Mouse (Mus musculus) intestine, embryonic 15.5 days (tissue): ENCODE results near the gene Arsj. TPM values are rescaled to one million over a fixed set of nuclear protein-coding genes. Genes with fewer than 3 reads are reported as not detected.

Experiments used
- ATAC-seq: fragments of 200-750 bp; cut with Nextera tagmentation; 2 replicates; pipeline ENCODE4 v1.8.0; 2017; ENCODE audit warnings: moderate TSS enrichment, moderate library complexity
- H3K27ac ChIP-seq: fragments of 300-500 bp; sonication (generic); 2 replicates; pipeline ENCODE4 v1.5.1; 2015; ENCODE audit warnings: mild to moderate bottlenecking, inconsistent platforms
- H3K27me3 ChIP-seq: fragments of 300-500 bp; sonication (generic); replicated peaks from 2 replicates; pipeline ENCODE4 v1.6.1; 2015; ENCODE audit warnings: inconsistent platforms
- H3K36me3 ChIP-seq: fragments of 300-500 bp; sonication (generic); 2 replicates; pipeline ENCODE4 v1.6.1; 2015; ENCODE audit warnings: inconsistent platforms
- H3K4me1 ChIP-seq: fragments of 300-500 bp; sonication (generic); replicated peaks from 2 replicates; pipeline ENCODE4 v1.6.1; 2015; ENCODE audit warnings: inconsistent platforms
- H3K4me2 ChIP-seq: fragments of 300-500 bp; sonication (generic); replicated peaks from 2 replicates; pipeline ENCODE4 v1.6.1; 2015; ENCODE audit warnings: mild to moderate bottlenecking, inconsistent platforms
- H3K4me3 ChIP-seq: fragments of 300-500 bp; sonication (generic); replicated peaks from 2 replicates; pipeline ENCODE4 v1.5.1; 2015; ENCODE audit warnings: inconsistent platforms
- H3K9ac ChIP-seq: fragments of 300-500 bp; sonication (generic); 2 replicates; pipeline ENCODE4 v1.6.1; 2015; ENCODE audit warnings: inconsistent platforms
- H3K9me3 ChIP-seq: fragments of 300-500 bp; sonication (generic); 2 replicates; pipeline ENCODE4 v1.6.1; 2016; ENCODE audit warnings: inconsistent platforms
- WGBS: fragments of 180-500 bp; shearing (Covaris S2); methylation state at CpG from one replicate; pipeline ENCODE4 v1.1.7; 2015; 5-methylcytosine and 5-hydroxymethylcytosine counted together
- polyA plus RNA-seq: library from polyadenylated mRNA; unstranded; fragments of >200 nt; fragmentation: Nextera tagmentation; extraction: Ambion mirVana; gene quantifications from 2 replicates; pipeline ENCODE4 v1.2.1, GENCODE M21; 2015

Gene Arsj
- 1.7 and 1.8 TPM in 2 replicates for polyA plus RNA-seq

DNA sequence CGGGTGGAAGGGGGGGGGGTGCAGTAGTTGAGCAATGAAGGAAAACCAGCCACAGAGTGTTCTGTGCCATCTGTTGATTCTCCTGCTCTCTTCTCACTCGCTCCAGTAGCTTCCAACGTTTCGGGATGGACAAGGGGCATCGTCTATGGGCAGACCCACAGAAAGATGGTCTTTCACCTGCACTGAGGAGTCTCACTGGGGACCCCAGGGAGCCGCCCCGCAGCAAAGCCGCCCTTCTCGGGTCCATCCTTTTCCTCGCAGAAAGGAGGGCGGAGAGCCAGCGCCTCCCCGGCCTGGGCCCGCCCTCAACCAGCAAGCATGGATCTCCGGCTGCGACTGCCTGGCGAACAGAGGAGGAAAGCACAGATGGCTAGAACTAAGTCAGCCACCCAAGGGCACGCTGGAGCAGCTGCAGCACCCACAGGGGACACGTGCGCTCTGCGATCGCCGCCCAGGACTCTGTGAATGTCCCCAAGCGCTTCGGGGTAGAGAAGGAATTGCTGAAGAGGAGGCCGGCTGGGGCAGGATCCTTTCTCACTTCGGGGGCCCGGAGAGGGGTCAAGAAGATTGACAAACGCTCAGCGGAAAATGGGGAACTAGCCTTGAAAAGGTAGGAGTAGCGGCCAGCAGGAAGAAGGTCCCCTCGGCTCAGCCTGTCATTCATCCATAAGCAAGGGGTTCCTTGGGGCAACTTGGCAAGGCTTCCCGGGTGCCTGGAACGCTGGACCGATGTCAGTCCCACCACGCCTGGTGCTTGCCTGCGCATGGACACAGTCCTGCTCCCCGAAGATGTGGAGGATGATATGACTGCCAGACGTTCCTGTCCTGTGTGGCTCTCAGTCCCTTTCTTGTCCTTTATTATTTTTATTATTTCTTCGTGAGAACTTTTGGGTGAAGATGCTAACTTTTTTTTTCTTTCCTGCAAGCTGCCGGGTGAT, at the start of gene Arsj:
Gene Arsj (plus strand): TSS at position 117 of the 938 bp plus-strand sequence.
- peak; percentile 93 for ATAC-seq
- H3K27ac ChIP-seq = no peak within 1 kb of the TSS
- 12% methylated on average over 41 of the region's 41 CpGs for WGBS
- H3K9me3 ChIP-seq = no peaks in the 10 kb centered on the region
- H3K4me2 ChIP-seq = peak within 1 kb of the TSS; percentile 85
- peak within 1 kb of the TSS; percentile 51 for H3K9ac ChIP-seq
- H3K27me3 ChIP-seq = no peaks in the 10 kb centered on the region
- H3K4me3 ChIP-seq = peak within 1 kb of the TSS; percentile 41
- H3K36me3 ChIP-seq = no peaks in the 10 kb centered on the region
- 0 out of 2 replicates have a peak, but pooled peaks cover 2% of the 10 kb centered on the region for H3K4me1 ChIP-seq

- no peaks in the 10 kb centered on the region for H3K36me3 ChIP-seq
- no peaks in the 10 kb centered on the region for H3K4me1 ChIP-seq
- no peak overlapping the region for H3K4me2 ChIP-seq
- no peaks in the 10 kb centered on the region for H3K27me3 ChIP-seq
- H3K9me3 ChIP-seq = no peaks in the 10 kb centered on the region
- H3K9ac ChIP-seq = no peak overlapping the region
- peak; percentile 43; the same call in 1 of the 2 replicates for ATAC-seq
- no peak overlapping the region for H3K4me3 ChIP-seq
- no peak overlapping the region for H3K27ac ChIP-seq
- 43% methylated on average over 4 of the region's 4 CpGs for WGBS
These were observed 38.5 kb upstream of the Arsj start for GRCm38 (mm10) chr3:126324872-126325498.

- no peak overlapping the region for H3K9ac ChIP-seq
- no peaks in the 10 kb centered on the region for H3K4me1 ChIP-seq
- no peaks in the 10 kb centered on the region for H3K9me3 ChIP-seq
- 0 out of 2 replicates have a peak, but pooled peaks have one; percentile 28 for ATAC-seq
- no peaks in the 10 kb centered on the region for H3K27me3 ChIP-seq
- no peak overlapping the region for H3K4me3 ChIP-seq
- no peak overlapping the region for H3K4me2 ChIP-seq
- H3K36me3 ChIP-seq = no peaks in the 10 kb centered on the region
- no peak overlapping the region for H3K27ac ChIP-seq
- WGBS = 61% methylated on average over 4 of the region's 4 CpGs
These were observed 37.4 kb upstream of the Arsj start for GRCm38 (mm10) chr3:126325891-126326627.

GRCm38 (mm10) chr3:126326628-126327325, 36.7 kb upstream of the Arsj start:
- Histone ChIP-seq H3K9me3 (no peaks in the 10 kb centered on the region), H3K4me3 (no peak overlapping the region), H3K4me1 (no peaks in the 10 kb centered on the region), H3K27me3 (no peaks in the 10 kb centered on the region), H3K36me3 (no peaks in the 10 kb centered on the region), H3K4me2 (no peak overlapping the region), H3K27ac (no peak overlapping the region), H3K9ac (no peak overlapping the region)
- no peak for ATAC-seq
- WGBS = 39% methylated on average over 2 of the region's 2 CpGs

- no peaks in the 10 kb centered on the region for H3K27me3 ChIP-seq
- ATAC-seq = no peak
- no peaks in the 10 kb centered on the region for H3K4me1 ChIP-seq
- H3K27ac ChIP-seq = no peak overlapping the region
- no peaks in the 10 kb centered on the region for H3K9me3 ChIP-seq
- no peaks in the 10 kb centered on the region for H3K36me3 ChIP-seq
- 52% methylated on average over 4 of the region's 4 CpGs for WGBS
- no peak overlapping the region for H3K4me3 ChIP-seq
- no peak overlapping the region for H3K9ac ChIP-seq
- no peak overlapping the region for H3K4me2 ChIP-seq
These were observed 28.2 kb upstream of the Arsj start for GRCm38 (mm10) chr3:126335329-126335728.

GRCm38 (mm10) chr3:126344745-126345144, 18.7 kb upstream of the Arsj start:
- no peak overlapping the region for H3K4me3 ChIP-seq
- no peak for ATAC-seq
- no peak overlapping the region for H3K27ac ChIP-seq
- no peaks in the 10 kb centered on the region for H3K36me3 ChIP-seq
- H3K4me1 ChIP-seq = no peaks in the 10 kb centered on the region
- 97% methylated on average over 1 of the region's 1 CpGs for WGBS
- no peaks in the 10 kb centered on the region for H3K27me3 ChIP-seq
- no peaks in the 10 kb centered on the region for H3K9me3 ChIP-seq
- H3K9ac ChIP-seq = no peak overlapping the region
- no peak overlapping the region for H3K4me2 ChIP-seq

GRCm38 (mm10) chr3:126359760-126360159, 3.7 kb upstream of the Arsj start:
- Histone ChIP-seq H3K4me3 (no peak overlapping the region), H3K27ac (no peak overlapping the region), H3K36me3 (no peaks in the 10 kb centered on the region), H3K4me2 (no peak overlapping the region), H3K27me3 (no peaks in the 10 kb centered on the region), H3K9me3 (no peaks in the 10 kb centered on the region), H3K9ac (no peak overlapping the region), H3K4me1 (no peaks in the 10 kb centered on the region)
- 46% methylated on average over 1 of the region's 1 CpGs for WGBS
- ATAC-seq = no peak

DNA sequence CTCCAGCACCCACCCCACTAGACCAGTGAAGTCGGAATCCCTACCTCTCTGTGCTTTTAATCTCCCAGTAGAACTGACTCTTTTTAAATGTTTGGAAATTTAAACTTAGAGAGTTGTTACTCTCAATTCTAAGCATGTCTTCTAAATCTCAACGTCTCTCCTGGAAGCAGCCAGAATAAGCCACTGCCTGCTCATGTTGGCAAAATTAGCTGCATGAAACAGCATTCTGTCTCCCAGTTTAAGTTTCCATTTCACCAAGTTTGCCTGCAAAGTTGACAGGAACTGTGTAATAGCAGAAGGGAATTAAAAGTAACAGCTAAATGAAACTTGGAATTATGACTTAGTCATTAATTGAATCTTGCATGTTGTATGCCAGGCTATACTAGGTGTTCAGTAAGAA, 1.1 kb upstream of the Arsj start:
- no peak for ATAC-seq
- Histone ChIP-seq H3K27ac (no peak overlapping the region), H3K36me3 (no peaks in the 10 kb centered on the region), H3K9ac (no peak overlapping the region), H3K27me3 (no peaks in the 10 kb centered on the region), H3K4me3 (no peak overlapping the region), H3K9me3 (no peaks in the 10 kb centered on the region), H3K4me2 (no peak overlapping the region), H3K4me1 (0 out of 2 replicates have a peak, but pooled peaks cover 2% of the 10 kb centered on the region)
- WGBS = 84% methylated on average over 2 of the region's 2 CpGs

GRCm38 (mm10) chr3:126362931-126363525, 456 bp upstream of the Arsj start:
- 84% methylated on average over 11 of the region's 11 CpGs for WGBS

DNA sequence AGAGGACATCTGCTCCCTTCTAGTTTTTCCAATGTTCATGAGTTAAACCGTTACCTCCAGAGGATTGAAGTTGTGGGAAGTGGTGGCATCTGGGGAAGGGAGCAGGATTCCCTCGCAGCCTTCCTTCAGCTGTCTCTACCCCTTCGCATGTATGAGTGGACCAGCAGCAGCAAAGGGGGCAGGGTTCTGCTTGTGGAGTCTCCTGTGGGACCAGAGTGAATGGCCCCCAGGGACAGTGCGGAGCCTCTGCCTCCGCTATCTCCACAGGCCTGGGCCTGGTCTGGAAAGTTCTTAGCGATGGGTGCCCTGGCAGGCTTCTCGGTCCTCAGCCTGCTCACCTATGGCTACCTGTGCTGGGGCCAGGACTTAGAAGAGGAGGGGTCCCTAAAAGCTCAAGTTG, 1.1 kb downstream of the Arsj start:
- Histone ChIP-seq H3K9me3 (no peaks in the 10 kb centered on the region), H3K4me2 (peak overlapping the region; percentile 85), H3K4me1 (0 out of 2 replicates have a peak, but pooled peaks cover 2% of the 10 kb centered on the region), H3K27me3 (no peaks in the 10 kb centered on the region), H3K4me3 (no peak overlapping the region), H3K9ac (0 out of 2 replicates have a peak overlapping the region, but pooled peaks have one; percentile 51), H3K36me3 (no peaks in the 10 kb centered on the region), H3K27ac (no peak overlapping the region)
- ATAC-seq = no peak
- WGBS = 88% methylated on average over 7 of the region's 7 CpGs

More at GRCm38 (mm10) chr3:126362931-126363525, 456 bp upstream of the Arsj start:
- Histone ChIP-seq H3K4me1 (0 out of 2 replicates have a peak, but pooled peaks cover 2% of the 10 kb centered on the region), H3K9ac (no peak overlapping the region), H3K4me3 (no peak overlapping the region), H3K27me3 (no peaks in the 10 kb centered on the region), H3K4me2 (peak overlapping the region; percentile 85), H3K9me3 (no peaks in the 10 kb centered on the region), H3K36me3 (no peaks in the 10 kb centered on the region), H3K27ac (no peak overlapping the region)
- no peak for ATAC-seq

DNA sequence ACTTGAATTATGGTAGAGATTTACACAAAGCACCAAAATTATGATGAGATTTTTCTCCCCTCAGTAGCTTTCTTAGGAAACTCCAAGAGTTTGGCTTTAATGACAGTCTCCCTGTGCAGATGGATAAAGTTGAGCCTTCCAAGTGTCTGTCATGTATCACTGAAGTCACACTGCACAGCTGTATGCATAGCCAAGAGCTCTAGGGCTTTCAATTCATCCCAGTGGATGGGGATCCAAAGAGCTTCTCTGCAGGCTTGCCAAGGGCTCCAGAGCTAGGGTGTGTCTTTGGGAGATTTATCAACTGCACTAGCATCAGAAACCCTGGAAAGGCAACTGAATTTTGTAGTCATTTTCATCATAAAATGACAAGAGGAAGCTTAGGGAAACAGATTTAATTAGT, 7.1 kb downstream of the Arsj start:
- Histone ChIP-seq H3K4me3 (no peak overlapping the region), H3K4me1 (0 out of 2 replicates have a peak, but pooled peaks cover under 1% of the 10 kb centered on the region), H3K36me3 (no peaks in the 10 kb centered on the region), H3K27ac (no peak overlapping the region), H3K4me2 (no peak overlapping the region), H3K9me3 (no peaks in the 10 kb centered on the region), H3K9ac (no peak overlapping the region), H3K27me3 (no peaks in the 10 kb centered on the region)
- ATAC-seq = no peak
